Mouse (Mus musculus) mouse trophoblast stem cell (cell line): Measurements from ENCODE around the gene Themis2.

Source experiments
- in situ Hi-C, 2 experiments: fragments of 300-500 bp; cut with MseI, MboI; formaldehyde crosslinking; loops; 2 replicates in 1 of 2; 3 replicates in 1 of 2; pipeline ENCODE4 v1.15.1; 2025

Themis2 gene

GRCm38 (mm10) chr4:132796196-132796886 is at the start of gene Themis2:
Gene Themis2 (minus strand): TSS chr4:132796387.
- in situ Hi-C loops: no loop called here

DNA sequence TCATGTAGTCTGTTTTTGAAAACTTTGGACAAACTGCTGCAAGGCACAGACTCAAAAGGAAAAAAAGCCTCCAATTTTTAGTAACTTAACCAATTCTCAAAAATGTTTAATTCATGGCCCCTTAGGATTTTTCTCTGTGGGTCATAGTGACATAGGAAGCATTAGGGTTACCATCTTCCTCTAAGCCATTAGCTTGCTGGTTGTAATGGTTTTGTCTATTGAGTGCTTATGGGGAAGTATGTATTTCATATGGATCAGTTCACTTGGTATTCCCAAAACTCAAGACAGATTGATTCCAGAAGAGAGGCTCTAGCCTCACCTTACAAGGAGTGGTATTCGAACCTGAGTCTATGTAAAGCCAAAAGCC is 47.5 kb upstream of the Themis2 start:
- in situ Hi-C loops: no loop called here

DNA sequence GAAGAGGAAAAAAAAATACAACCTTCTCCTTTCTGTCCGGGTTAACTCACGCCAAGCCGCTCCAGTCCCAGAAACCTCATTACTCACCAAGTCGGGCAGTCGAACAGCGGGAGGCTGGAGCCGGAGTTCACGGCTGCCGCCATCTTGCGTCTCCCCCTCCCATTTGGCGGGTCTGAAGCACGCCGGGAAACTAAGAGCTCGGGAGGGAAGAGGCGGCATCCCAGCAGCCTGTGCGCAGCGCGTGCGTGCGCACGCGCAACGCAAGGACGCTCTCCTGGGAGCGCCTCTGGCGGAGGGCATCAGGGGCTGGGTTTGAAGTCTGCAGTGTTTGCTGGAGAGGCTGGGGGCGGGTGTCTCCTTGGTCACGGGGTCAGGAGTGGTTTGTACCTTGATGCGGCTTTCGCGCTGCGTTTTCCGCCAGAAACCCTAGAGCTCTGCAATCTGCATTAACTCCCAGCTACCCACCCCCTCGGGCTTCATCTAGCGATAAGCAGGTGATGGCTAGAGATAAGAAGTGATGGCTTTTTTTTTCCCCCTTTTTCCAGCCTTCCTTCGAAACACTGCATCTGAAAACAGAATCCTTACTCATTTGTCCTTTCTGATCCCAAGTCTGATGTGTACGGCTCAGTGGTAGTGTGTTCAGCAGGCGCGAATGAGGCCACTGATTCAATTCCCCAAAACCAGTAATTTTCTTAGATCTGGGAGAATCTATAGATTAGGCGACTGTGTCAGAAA is 47.0 kb upstream of the Themis2 start, which contains the start of gene Ppp1r8:
TSS of gene Ppp1r8 (minus strand) at position 200 of the 735 bp plus-strand sequence.
- in situ Hi-C loops: no loop called here

GRCm38 (mm10) chr4:132842281-132842906 is 46.2 kb upstream of the Themis2 start:
- in situ Hi-C loops: no loop called here

GRCm38 (mm10) chr4:132841493-132841892 is 45.3 kb upstream of the Themis2 start:
- in situ Hi-C loops: no loop called here

GRCm38 (mm10) chr4:132823614-132824366 is 27.6 kb upstream of the Themis2 start:
- in situ Hi-C loops: no loop called here

DNA sequence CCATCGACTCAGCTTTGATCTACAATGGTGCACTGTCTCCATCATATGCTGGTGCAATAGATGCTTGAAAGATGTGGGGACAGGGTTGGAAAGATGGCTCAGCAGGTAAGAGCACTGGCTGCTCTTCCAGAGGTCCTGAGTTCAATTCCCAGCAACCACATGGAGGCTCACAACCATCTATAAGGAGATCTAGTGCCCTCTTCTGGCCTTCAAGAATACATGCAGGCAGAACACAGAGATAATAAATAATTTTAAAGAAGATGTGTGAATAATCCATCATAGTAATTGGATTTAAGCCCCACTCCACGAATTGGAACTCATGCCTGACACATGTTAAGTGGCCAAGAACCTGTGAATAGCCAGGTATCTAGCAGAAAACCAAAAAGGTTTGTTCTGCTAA is 22.3 kb upstream of the Themis2 start:
- in situ Hi-C loops: loop anchor here in 1 of 2 experiments (5.0 kb wide), 1 partner anchor 41 kb away; no protein-coding TSS in a partner anchor

GRCm38 (mm10) chr4:132816855-132817254 is 20.7 kb upstream of the Themis2 start:
- in situ Hi-C loops: loop anchor here in 1 of 2 experiments (5.0 kb wide), 1 partner anchor 40 kb away; no protein-coding TSS in a partner anchor

- in situ Hi-C loops: loop anchor here in 1 of 2 experiments (5.0 kb wide), 1 partner anchor 39 kb away; no protein-coding TSS in a partner anchor
Observed at GRCm38 (mm10) chr4:132816404-132816803, 20.2 kb upstream of the Themis2 start.

DNA sequence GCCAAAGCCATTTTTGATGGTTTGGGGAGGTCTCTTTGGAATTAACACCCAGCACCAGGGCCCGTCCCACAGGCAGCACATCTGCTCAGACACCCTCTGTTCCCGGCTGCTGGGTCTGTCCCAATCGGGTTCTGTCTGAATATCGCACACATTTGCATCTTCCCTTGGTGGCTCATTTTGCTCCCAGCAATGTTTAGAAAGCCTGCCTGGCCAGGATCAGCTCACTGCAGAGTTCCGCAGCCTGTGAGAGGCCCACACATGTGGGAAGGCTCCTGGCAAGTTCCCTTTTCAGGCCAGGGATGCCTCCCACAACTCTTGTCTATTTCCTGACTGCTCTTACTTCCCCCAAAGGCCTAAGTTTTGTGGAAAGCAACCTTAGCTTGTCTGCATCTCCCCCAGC is 13.4 kb upstream of the Themis2 start:
- in situ Hi-C loops: no loop called here

GRCm38 (mm10) chr4:132807771-132808641 is 11.8 kb upstream of the Themis2 start:
- in situ Hi-C loops: no loop called here

DNA sequence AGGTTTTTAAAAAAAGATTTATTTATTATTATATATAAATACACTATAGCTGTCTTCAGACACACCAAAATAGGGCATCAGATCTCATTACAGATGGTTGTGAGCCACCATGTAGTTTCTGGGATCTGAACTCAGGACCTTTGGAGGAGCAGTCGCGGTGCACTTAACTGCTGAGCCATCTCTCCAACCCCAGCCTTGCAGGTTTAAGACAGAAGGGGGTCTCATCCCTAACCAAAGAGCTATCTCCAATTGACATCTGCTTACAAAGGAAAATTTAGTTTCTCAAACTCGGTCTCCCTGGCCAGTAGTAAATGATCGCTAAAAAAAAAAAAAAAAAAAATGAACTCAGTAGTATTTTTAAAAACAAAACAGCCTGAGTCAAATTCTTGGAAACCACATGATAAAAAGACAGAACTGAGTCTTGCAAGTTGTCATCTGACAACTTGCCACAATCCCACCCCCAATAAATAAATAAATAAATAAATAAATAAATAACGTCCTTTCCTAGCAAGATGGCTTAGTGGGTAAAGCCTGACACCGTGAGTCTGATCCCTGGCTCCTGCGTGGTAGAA is 10.5 kb upstream of the Themis2 start:
- in situ Hi-C loops: no loop called here

DNA sequence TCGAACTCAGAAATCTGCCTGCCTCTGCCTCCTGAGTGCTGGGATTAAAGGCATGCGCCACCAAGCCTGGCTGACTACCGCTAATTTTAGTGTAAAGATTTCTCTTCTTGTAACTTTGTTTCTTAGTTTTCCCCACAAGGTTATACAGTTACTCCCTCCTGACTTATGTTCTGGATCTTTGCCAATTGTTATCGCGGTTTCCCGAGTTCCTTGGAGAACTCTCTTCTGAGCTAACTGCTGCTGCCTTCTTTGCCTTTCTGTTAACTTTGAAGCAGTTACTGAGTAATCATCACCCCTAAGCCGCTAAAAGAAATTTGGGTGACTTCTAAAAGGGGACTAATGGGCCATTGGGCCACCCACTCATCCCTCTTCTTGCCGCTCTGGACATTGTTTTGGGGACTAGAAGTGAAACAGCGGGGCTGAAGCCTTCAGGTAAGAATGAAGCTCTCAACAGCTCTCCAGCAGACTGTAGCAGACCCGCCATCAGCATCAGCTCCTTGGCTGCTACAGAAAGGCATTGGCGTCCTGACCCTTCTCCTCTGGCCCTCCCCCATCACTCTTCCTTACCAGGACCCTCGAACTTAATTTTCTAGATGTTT is 9.5 kb upstream of the Themis2 start:
- in situ Hi-C loops: no loop called here

GRCm38 (mm10) chr4:132805146-132805545 is 9.0 kb upstream of the Themis2 start:
- in situ Hi-C loops: no loop called here

DNA sequence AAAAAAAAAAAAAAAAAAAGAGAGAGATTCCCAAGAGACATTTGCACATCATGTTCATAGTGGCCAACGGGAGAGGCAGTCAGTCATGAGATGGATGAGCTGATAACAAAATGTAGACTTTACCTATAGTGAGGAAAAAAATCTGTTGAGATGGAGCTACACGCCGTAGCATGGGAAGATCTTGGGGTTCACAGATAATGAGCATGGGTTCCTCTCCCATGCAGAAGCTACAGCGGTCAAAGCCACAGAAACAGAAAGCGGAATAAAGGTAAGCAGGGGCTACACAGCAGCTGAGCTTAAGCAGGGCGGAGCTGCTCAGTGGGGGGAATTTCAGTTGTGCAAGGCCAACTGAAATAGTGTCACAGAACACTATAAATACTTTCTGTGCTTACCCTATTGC is 8.1 kb upstream of the Themis2 start:
- in situ Hi-C loops: no loop called here

- in situ Hi-C loops: no loop called here
Observed at GRCm38 (mm10) chr4:132803876-132804275, 7.7 kb upstream of the Themis2 start.

DNA sequence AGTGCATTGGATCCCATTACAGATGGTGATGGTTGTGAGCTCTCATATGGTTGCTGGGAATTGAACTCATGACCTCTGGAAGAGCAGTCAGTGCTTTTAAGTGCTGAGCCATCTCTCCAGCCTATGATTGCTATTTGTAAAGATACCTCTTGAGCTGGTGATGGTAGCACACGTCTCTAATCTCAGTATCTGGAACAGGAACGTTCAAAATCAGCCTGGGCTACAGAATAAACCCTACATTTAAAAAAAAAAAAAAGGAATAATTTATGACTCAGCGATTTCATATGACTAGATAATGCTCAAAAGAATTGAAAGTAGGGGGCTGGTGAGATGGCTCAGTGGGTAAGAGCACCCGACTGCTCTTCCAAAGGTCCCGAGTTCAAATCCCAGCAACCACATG is 7.0 kb upstream of the Themis2 start:
- in situ Hi-C loops: no loop called here

DNA sequence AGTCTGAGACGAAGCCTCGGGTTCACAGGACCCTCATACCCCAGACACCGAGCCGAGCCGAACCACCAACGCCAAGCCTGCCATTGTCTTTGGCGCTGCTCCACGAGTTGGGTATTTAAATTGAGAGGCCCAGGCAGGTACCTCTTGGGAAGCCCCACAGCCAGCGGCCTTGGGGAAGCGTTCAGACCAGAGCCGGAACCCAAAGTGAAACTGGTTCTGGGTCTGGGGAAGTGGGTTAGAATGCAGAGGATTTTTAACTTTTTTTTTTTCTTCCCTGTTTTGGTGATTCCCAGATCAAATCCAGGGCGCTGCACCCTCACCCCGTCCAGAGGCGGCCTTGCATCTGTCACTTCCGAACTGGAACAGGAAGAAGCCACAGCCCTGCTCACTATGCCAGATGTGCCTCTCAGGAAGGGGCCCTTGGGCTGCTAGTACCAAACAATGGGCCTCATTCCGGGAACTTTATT is 6.0 kb upstream of the Themis2 start:
- in situ Hi-C loops: no loop called here

GRCm38 (mm10) chr4:132801176-132802077 is 5.2 kb upstream of the Themis2 start:
- in situ Hi-C loops: no loop called here
